Mouse (Mus musculus) urinary bladder, adult 18-20 months (tissue): ENCODE measurements around the gene Sln.
A peak's percentile ranks its signal among the peaks of the same experiment; 100 is the strongest.

ENCODE experiments used
- DNase-seq, 2 experiments: peaks; one replicate each; pipeline ENCODE4 v3.0.0; 2022; ENCODE audit warnings: low spot score in 2 of 2, mixed read lengths in 2 of 2

Sln gene

GRCm38 (mm10) chr9:53849864-53850263 is at the start of gene Sln:
Gene Sln, plus strand, starts transcription at chr9:53850164.
- no peak for DNase-seq

GRCm38 (mm10) chr9:53802921-53803320 is 47.0 kb upstream of the Sln start:
- DNase-seq = no peak

- no peak for DNase-seq
Observed at GRCm38 (mm10) chr9:53806496-53807086, 43.4 kb upstream of the Sln start.

- DNase-seq = no peak
Observed at GRCm38 (mm10) chr9:53813418-53813817, 36.5 kb upstream of the Sln start.

GRCm38 (mm10) chr9:53818760-53819159 is 31.2 kb upstream of the Sln start:
- DNase-seq = peak in 1 of 2 experiments; percentile 39

GRCm38 (mm10) chr9:53825318-53825717 is 24.6 kb upstream of the Sln start:
- DNase-seq = no peak

- DNase-seq = peak in 1 of 2 experiments; percentile 11
Observed at GRCm38 (mm10) chr9:53829081-53829865, 20.7 kb upstream of the Sln start.

- DNase-seq = no peak
Observed at GRCm38 (mm10) chr9:53829866-53830209, 20.1 kb upstream of the Sln start.

- DNase-seq = no peak
Observed at GRCm38 (mm10) chr9:53835039-53835438, 14.9 kb upstream of the Sln start.

- DNase-seq = no peak
Observed at GRCm38 (mm10) chr9:53835976-53836375, 14.0 kb upstream of the Sln start.

- DNase-seq = no peak
Observed at GRCm38 (mm10) chr9:53838816-53839215, 11.1 kb upstream of the Sln start.

GRCm38 (mm10) chr9:53848548-53848947 is 1.4 kb upstream of the Sln start:
- no peak for DNase-seq

- no peak for DNase-seq
Observed at GRCm38 (mm10) chr9:53852158-53852557, 2.2 kb downstream of the Sln start.

GRCm38 (mm10) chr9:53853672-53854071 is 3.7 kb downstream of the Sln start:
- no peak for DNase-seq

- DNase-seq = no peak
Observed at GRCm38 (mm10) chr9:53854525-53854924, 4.6 kb downstream of the Sln start.

GRCm38 (mm10) chr9:53857864-53858263 is 7.9 kb downstream of the Sln start:
- no peak for DNase-seq

GRCm38 (mm10) chr9:53873239-53873638 is 23.3 kb downstream of the Sln start:
- DNase-seq = no peak

GRCm38 (mm10) chr9:53877423-53877822 is 27.5 kb downstream of the Sln start:
- no peak for DNase-seq

GRCm38 (mm10) chr9:53883588-53884280 is 33.8 kb downstream of the Sln start:
- no peak for DNase-seq

GRCm38 (mm10) chr9:53890075-53890474 is 40.1 kb downstream of the Sln start:
- DNase-seq = peak in 1 of 2 experiments; percentile 1

- DNase-seq = no peak
Observed at GRCm38 (mm10) chr9:53895827-53896226, 45.9 kb downstream of the Sln start.

GRCm38 (mm10) chr9:53899836-53900235 is 49.9 kb downstream of the Sln start:
- no peak for DNase-seq
